Mouse (Mus musculus) CH12.LX (cell line): Measurements from ENCODE around the gene Oxsr1.
"Not testable (repeated sequence)": the region's sequence is repeated elsewhere in the genome, so short reads cannot be mapped to it uniquely, and the experiment has no call there.

Experiments used
- BHLHE40 ChIP-seq: IDR thresholded peaks from 2 replicates; pipeline ENCODE4 v1.6.1; 2011; ENCODE audit warnings: mild to moderate bottlenecking, low read depth, low read length, improper control_type of control experiment
- CTCF ChIP-seq, 2 experiments: IDR thresholded peaks in 1 of 2; conservative IDR thresholded peaks in 1 of 2; 2 replicates each; pipeline ENCODE4 v1.5.1; 2011 to 2012; ENCODE audit warnings: low read depth in 2 of 2, low read length in 2 of 2, improper control_type of control experiment in 1 of 2, inconsistent platforms in 1 of 2, mild to moderate bottlenecking in 1 of 2, moderate library complexity in 1 of 2
- E2F4 ChIP-seq: IDR thresholded peaks from 2 replicates; pipeline ENCODE4 v1.6.1; 2011; ENCODE audit warnings: low read depth, low read length, improper control_type of control experiment; ENCODE audit not compliant: insufficient replicate concordance
- ETS1 ChIP-seq: conservative IDR thresholded peaks from 2 replicates; pipeline ENCODE4 v1.6.1; 2012; ENCODE audit warnings: low read depth, mild to moderate bottlenecking, inconsistent platforms, low read length, improper control_type of control experiment, moderate library complexity
- HCFC1 ChIP-seq: IDR thresholded peaks from 2 replicates; pipeline ENCODE4 v1.6.1; 2012; ENCODE audit warnings: low read depth, mild to moderate bottlenecking, inconsistent platforms, low read length, improper control_type of control experiment
- IRF4 ChIP-seq: IDR thresholded peaks from 2 replicates; pipeline ENCODE4 v1.6.1; 2014; ENCODE audit warnings: low read depth, mild to moderate bottlenecking, inconsistent platforms, low read length, improper control_type of control experiment
- JUND ChIP-seq: conservative IDR thresholded peaks from 2 replicates; pipeline ENCODE4 v1.6.1; 2011; ENCODE audit warnings: low read depth, low read length, improper control_type of control experiment
- MAFK ChIP-seq: IDR thresholded peaks from 2 replicates; pipeline ENCODE4 v1.6.1; 2011; ENCODE audit warnings: low read length, improper control_type of control experiment; ENCODE audit not compliant: insufficient replicate concordance
- MYC ChIP-seq: IDR thresholded peaks from 2 replicates; pipeline ENCODE4 v1.6.1; 2011; ENCODE audit warnings: low read depth, mild to moderate bottlenecking, improper control_type of control experiment, low read length
- NELFE ChIP-seq: IDR thresholded peaks from 2 replicates; pipeline ENCODE4 v1.6.1; 2011; ENCODE audit warnings: low read depth, low read length, improper control_type of control experiment
- NRF1 ChIP-seq: IDR thresholded peaks from 2 replicates; pipeline ENCODE4 v1.6.1; 2014; ENCODE audit warnings: low read depth, mild to moderate bottlenecking, inconsistent platforms, low read length, improper control_type of control experiment, moderate library complexity
- POLR2A ChIP-seq: IDR thresholded peaks from 2 replicates; pipeline ENCODE4 v1.6.1; 2011; ENCODE audit warnings: low read depth, mild to moderate bottlenecking, improper control_type of control experiment, low read length
- TBP ChIP-seq: conservative IDR thresholded peaks from 2 replicates; pipeline ENCODE4 v1.6.1; 2011; ENCODE audit warnings: low read depth, low read length, improper control_type of control experiment

DNA sequence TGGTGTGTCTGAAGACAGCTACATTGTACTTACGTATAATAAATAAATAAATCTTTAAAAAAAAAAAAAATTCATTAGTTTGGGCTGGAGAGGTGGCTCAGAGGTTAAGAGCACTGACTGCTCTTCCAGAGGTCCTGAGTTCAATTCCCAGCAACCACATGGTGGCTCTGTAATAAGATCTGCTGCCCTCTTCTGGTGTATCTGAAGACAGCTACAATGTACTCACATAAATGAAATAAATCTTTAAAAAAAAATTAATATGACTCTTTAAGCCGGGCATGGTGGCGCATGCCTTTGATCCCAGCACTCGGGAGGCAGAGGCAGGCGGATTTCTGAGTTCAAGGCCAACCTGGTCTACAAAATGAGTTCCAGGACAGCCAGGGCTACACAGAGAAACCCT, 47.4 kb downstream of the Oxsr1 start:
- not testable (repeated sequence) for TF ChIP-seq MYC, MAFK, ETS1, POLR2A, NRF1, IRF4, NELFE, HCFC1, BHLHE40, TBP, JUND, E2F4
- peak in 1 of 2 experiments; percentile 40; a peak in 2 of 4 replicates for TF ChIP-seq CTCF (conservative IDR thresholded peaks at IDR 0.05 in 1 of 2, IDR thresholded peaks at IDR 0.05 in 1 of 2; ENCODE audit: low read depth in 2 of 2, low read length in 2 of 2)
